In the genomic region with DNA sequence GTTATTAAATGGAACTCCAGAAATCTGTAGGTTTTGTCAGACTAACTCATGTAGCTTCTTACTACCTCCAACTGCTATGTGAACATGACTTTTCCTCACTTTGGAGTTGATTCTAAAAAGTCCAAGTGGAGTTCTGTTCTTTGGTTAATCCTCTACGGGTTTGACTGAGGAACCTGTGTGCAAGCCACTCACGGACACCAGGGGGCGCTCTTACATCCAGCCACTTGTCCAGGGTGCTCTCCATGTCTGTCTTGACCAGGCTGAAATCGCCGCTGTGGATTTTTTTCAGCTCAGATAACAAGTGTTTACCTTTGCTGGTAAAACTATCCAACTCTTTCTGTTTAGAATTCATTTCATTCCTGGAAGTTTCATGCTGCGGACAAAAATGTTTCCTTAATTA, we compare ENCODE assay signal across 9 mouse cellular contexts.
DNase-seq lines count a peak whose midpoint lies in the region; TF ChIP-seq lines count a peak whose summit lies in the region.
"Had no signal": no experiment of that assay in that cellular context is flagged by ENCODE, and none has a peak within 500 bp of the region (broad histone marks: within the 10 kb centered on the region; RNA-seq: fewer than 3 reads in every experiment).

No protein-coding gene starts in this region.

- H3K27ac ChIP-seq in cerebellum, adult 2 months (ENCODE audit: insufficient read depth, low read length) = no peak overlapping the region
- H3K27ac ChIP-seq in gastrocnemius, adult 2 months = no peak overlapping the region
- H3K27ac ChIP-seq: heart, embryonic 13.5 days had no signal

- peak; percentile 13 for DNase-seq in 3134 (ENCODE audit: extremely low read depth, insufficient read length, low spot score)
- peak; percentile 15 for DNase-seq in MEL-GATA-1-ER (ENCODE audit: extremely low read depth, low read depth)
- peak; percentile 74 to 79 for DNase-seq in cerebellum, adult 2 months
- peak; percentile 81 for DNase-seq in gastrocnemius, adult 2 months
- DNase-seq in kidney, postnatal 10 days = peak; percentile 84
- peak; percentile 56 to 72 for DNase-seq in lung, adult 18-20 months
- peak; percentile 71 for DNase-seq in retina, postnatal 1 day
- DNase-seq in thymus, postnatal 36 days = peak; percentile 53 to 65

- no peak overlapping the region for H3K4me3 ChIP-seq in cerebellum, adult 2 months (replicated peaks; ENCODE audit: insufficient read depth, low read depth, low read length)
- no peak overlapping the region; the same call in 1 of the 2 replicates for H3K4me3 ChIP-seq in gastrocnemius, adult 2 months
- H3K4me3 ChIP-seq: heart, embryonic 13.5 days had no signal

- intact Hi-C loops in gastrocnemius, adult 2 months (cut with DNase I) = loop anchor here (2.0 kb wide), 2 partner anchors 17 to 105 kb away; no protein-coding TSS in a partner anchor

- TF ChIP-seq POLR2A in cerebellum, adult 2 months (IDR thresholded peaks at IDR 0.05; ENCODE audit: borderline replicate concordance, insufficient read depth, low read length) = no peak

- peak; percentile 88 for TF ChIP-seq CTCF in cerebellum, adult 2 months (IDR thresholded peaks at IDR 0.05; ENCODE audit: borderline replicate concordance, insufficient read depth, low read depth, low read length)
- peak; percentile 100 for TF ChIP-seq CTCF in gastrocnemius, adult 2 months (IDR thresholded peaks at IDR 0.05)

- peaks cover 3% of the 10 kb centered on the region; the same call in 1 of the 2 replicates for H3K4me1 ChIP-seq in cerebellum, adult 2 months (ENCODE audit: control insufficient read depth, insufficient read depth, low read length)
- H3K4me1 ChIP-seq: heart, embryonic 13.5 days had no signal

- H3K27me3 ChIP-seq in cerebellum, adult 2 months (ENCODE audit: control insufficient read depth, insufficient read depth, low read length) = no peaks in the 10 kb centered on the region
- H3K27me3 ChIP-seq: heart, embryonic 13.5 days had no signal

- 16% methylated on average over 6 of the region's 6 CpGs for WGBS in cerebellum, adult 2 months

Comparison
In these comparisons a context has a peak if more than half of its experiments do, and no peak if none do; other contexts are left out.
1. DNase-seq: peak in every context shown above with its lines; median percentile 84 in kidney, postnatal 10 days; 81 in gastrocnemius, adult 2 months; 76 in cerebellum, adult 2 months; 71 in retina, postnatal 1 day; 64 in lung, adult 18-20 months; 59 in thymus, postnatal 36 days; 15 in MEL-GATA-1-ER; 13 in 3134.